Mouse (Mus musculus) adrenal gland, postnatal 10 days (tissue): ENCODE data around the gene Smcp. TPM values are rescaled to one million over a fixed set of nuclear protein-coding genes. Genes with fewer than 3 reads are reported as not detected.

Experiments
- total RNA-seq, 2 experiments: library from RNA; stranded (reverse); gene quantifications; 2 replicates each; pipeline ENCODE4 v1.2.3; 2021

Gene Smcp
- total RNA-seq, 2 experiments from 2014 or later: not detected

Other genes with a start within 250 kb of the Smcp start
- gene Sprr2d, start 249.9 kb downstream of the Smcp start, total RNA-seq: not detected
- gene Sprr2e, start 236.9 kb downstream of the Smcp start, total RNA-seq: not detected
- gene Sprr2f, start 223.8 kb downstream of the Smcp start, total RNA-seq: not detected
- not detected for gene Sprr2h, start 203.3 kb downstream of the Smcp start, total RNA-seq
- not detected for gene Sprr2i, start 181.0 kb downstream of the Smcp start, total RNA-seq
- gene Sprr2j-ps, start 170.9 kb downstream of the Smcp start, total RNA-seq: not detected
- gene Gm9774, start 159.6 kb downstream of the Smcp start, total RNA-seq: 10 to 100 TPM in 1 of 2 experiments, 1 to 10 TPM in 1; 8.2 to 10.7 TPM
- not detected for gene Sprr2k, start 156.4 kb downstream of the Smcp start, total RNA-seq
- gene Sprr1b, start 150.2 kb downstream of the Smcp start, total RNA-seq: not detected
- not detected for gene Sprr3, start 130.3 kb downstream of the Smcp start, total RNA-seq
- gene Sprr1a, start 103.1 kb downstream of the Smcp start, total RNA-seq: not detected
- gene Sprr4, start 88.5 kb downstream of the Smcp start, total RNA-seq: not detected
- not detected for gene 2310046K23Rik, start 54.5 kb downstream of the Smcp start, total RNA-seq
- not detected for gene Ivl, start 15.3 kb downstream of the Smcp start, total RNA-seq
- not detected for gene 2210017I01Rik, start 18.5 kb upstream of the Smcp start, total RNA-seq
- gene Lce6a, start 32.7 kb upstream of the Smcp start, total RNA-seq: not detected
- not detected for gene Lce1a1, start 59.3 kb upstream of the Smcp start, total RNA-seq
- gene Lce1b, start 67.9 kb upstream of the Smcp start, total RNA-seq: not detected
- gene Lce1a2, start 81.3 kb upstream of the Smcp start, total RNA-seq: not detected
- not detected for gene Lce1c, start 90.2 kb upstream of the Smcp start, total RNA-seq
- not detected for gene Lce1d, start 98.2 kb upstream of the Smcp start, total RNA-seq
- gene Lce1e, start 120.1 kb upstream of the Smcp start, total RNA-seq: not detected
- gene Lce1f, start 131.4 kb upstream of the Smcp start, total RNA-seq: not detected
- gene Gm38119, start 150.1 kb upstream of the Smcp start, total RNA-seq: not detected
- gene Lce1g, start 163.3 kb upstream of the Smcp start, total RNA-seq: not detected
- gene Lce1h, start 176.1 kb upstream of the Smcp start, total RNA-seq: not detected
- not detected for gene Lce1i, start 189.9 kb upstream of the Smcp start, total RNA-seq
- not detected for gene Lce1j, start 201.5 kb upstream of the Smcp start, total RNA-seq
- gene Lce1k, start 218.9 kb upstream of the Smcp start, total RNA-seq: not detected
- not detected for gene Kprp, start 238.2 kb upstream of the Smcp start, total RNA-seq